Mouse (Mus musculus): ENCODE measurements around the gene Wdr1. TPM values are rescaled to one million over a fixed set of nuclear protein-coding genes. Genes with fewer than 3 reads are reported as not detected.

The Wdr1 gene
- polyA plus RNA-seq, 1 experiment from 2014 or later, result 407 TPM

GRCm38 (mm10) chr5:38493890-38494289 is 69.1 kb downstream of the Wdr1 start:
- Histone ChIP-seq H3K27ac (no peak overlapping the region), H3K4me3 (ENCODE audit: inconsistent target) (no peak overlapping the region), H3K79me2 (ENCODE audit: inconsistent target) (no peaks in the 10 kb centered on the region), H3K36me3 (ENCODE audit: inconsistent target) (no peaks in the 10 kb centered on the region)
- 69% methylated on average over 6 of the region's 6 CpGs for WGBS (ENCODE audit: missing documents)

GRCm38 (mm10) chr5:38491763-38492162 is 71.3 kb downstream of the Wdr1 start:
- H3K36me3 ChIP-seq (ENCODE audit: inconsistent target), result no peaks in the 10 kb centered on the region
- 95% methylated on average over 8 of the region's 8 CpGs for WGBS (ENCODE audit: missing documents)
- no peak overlapping the region for H3K4me3 ChIP-seq (ENCODE audit: inconsistent target)
- H3K27ac ChIP-seq, result no peak overlapping the region
- no peaks in the 10 kb centered on the region for H3K79me2 ChIP-seq (ENCODE audit: inconsistent target)

- WGBS (ENCODE audit: missing documents), result 90% methylated on average over 4 of the region's 4 CpGs
- Histone ChIP-seq H3K36me3 (ENCODE audit: inconsistent target) (no peaks in the 10 kb centered on the region), H3K27ac (no peak overlapping the region), H3K4me3 (ENCODE audit: inconsistent target) (no peak overlapping the region), H3K79me2 (ENCODE audit: inconsistent target) (no peaks in the 10 kb centered on the region)
These were observed 73.3 kb downstream of the Wdr1 start for GRCm38 (mm10) chr5:38489739-38490138.

- Histone ChIP-seq H3K36me3 (ENCODE audit: inconsistent target) (no peaks in the 10 kb centered on the region), H3K4me3 (ENCODE audit: inconsistent target) (no peak overlapping the region), H3K79me2 (ENCODE audit: inconsistent target) (no peaks in the 10 kb centered on the region), H3K27ac (no peak overlapping the region)
- WGBS (ENCODE audit: missing documents), result 85% methylated on average over 19 of the region's 20 CpGs
These were observed 74.1 kb downstream of the Wdr1 start for GRCm38 (mm10) chr5:38488673-38489615.

GRCm38 (mm10) chr5:38488026-38488425 is 75.0 kb downstream of the Wdr1 start:
- H3K27ac ChIP-seq, result no peak overlapping the region
- no peaks in the 10 kb centered on the region for H3K36me3 ChIP-seq (ENCODE audit: inconsistent target)
- no peaks in the 10 kb centered on the region for H3K79me2 ChIP-seq (ENCODE audit: inconsistent target)
- 84% methylated on average over 5 of the region's 6 CpGs for WGBS (ENCODE audit: missing documents)
- H3K4me3 ChIP-seq (ENCODE audit: inconsistent target), result no peak overlapping the region

GRCm38 (mm10) chr5:38487247-38487646 is 75.8 kb downstream of the Wdr1 start:
- Histone ChIP-seq H3K4me3 (ENCODE audit: inconsistent target) (no peak overlapping the region), H3K27ac (no peak overlapping the region), H3K79me2 (ENCODE audit: inconsistent target) (no peaks in the 10 kb centered on the region), H3K36me3 (ENCODE audit: inconsistent target) (no peaks in the 10 kb centered on the region)
- 90% methylated on average over 4 of the region's 4 CpGs for WGBS (ENCODE audit: missing documents)

GRCm38 (mm10) chr5:38485946-38486345 is 77.1 kb downstream of the Wdr1 start:
- Histone ChIP-seq H3K27ac (no peak overlapping the region), H3K36me3 (ENCODE audit: inconsistent target) (no peaks in the 10 kb centered on the region), H3K4me3 (ENCODE audit: inconsistent target) (no peak overlapping the region), H3K79me2 (ENCODE audit: inconsistent target) (no peaks in the 10 kb centered on the region)
- WGBS (ENCODE audit: missing documents), result 89% methylated on average over 4 of the region's 4 CpGs

GRCm38 (mm10) chr5:38483518-38484110 is 79.4 kb downstream of the Wdr1 start:
- Histone ChIP-seq H3K27ac (no peak overlapping the region), H3K4me3 (ENCODE audit: inconsistent target) (no peak overlapping the region), H3K79me2 (ENCODE audit: inconsistent target) (peaks cover 1% of the 10 kb centered on the region; the same call in 1 of the 2 replicates), H3K36me3 (ENCODE audit: inconsistent target) (no peaks in the 10 kb centered on the region)
- WGBS (ENCODE audit: missing documents), result 63% methylated on average over 7 of the region's 7 CpGs

- H3K79me2 ChIP-seq (ENCODE audit: inconsistent target), result peaks cover 13% of the 10 kb centered on the region
- 94% methylated on average over 10 of the region's 10 CpGs for WGBS (ENCODE audit: missing documents)
- H3K27ac ChIP-seq, result peak overlapping the region; percentile 84
- peaks cover 12% of the 10 kb centered on the region; the same call in 1 of the 2 replicates for H3K36me3 ChIP-seq (ENCODE audit: inconsistent target)
- no peak overlapping the region for H3K4me3 ChIP-seq (ENCODE audit: inconsistent target)
These were observed 82.0 kb downstream of the Wdr1 start for GRCm38 (mm10) chr5:38480822-38481707.

GRCm38 (mm10) chr5:38479908-38480725 is 82.9 kb downstream of the Wdr1 start:
- Histone ChIP-seq H3K79me2 (ENCODE audit: inconsistent target) (peaks cover 13% of the 10 kb centered on the region), H3K4me3 (ENCODE audit: inconsistent target) (peak overlapping the region; percentile 65), H3K36me3 (ENCODE audit: inconsistent target) (peaks cover 15% of the 10 kb centered on the region; the same call in 1 of the 2 replicates), H3K27ac (peak overlapping the region; percentile 84)
- 30% methylated on average over 20 of the region's 22 CpGs for WGBS (ENCODE audit: missing documents)

- Histone ChIP-seq H3K4me3 (ENCODE audit: inconsistent target) (peak overlapping the region; percentile 65), H3K27ac (peak overlapping the region; percentile 84), H3K36me3 (ENCODE audit: inconsistent target) (peaks cover 15% of the 10 kb centered on the region; the same call in 1 of the 2 replicates), H3K79me2 (ENCODE audit: inconsistent target) (peaks cover 13% of the 10 kb centered on the region)
These were observed 83.5 kb downstream of the Wdr1 start for GRCm38 (mm10) chr5:38479545-38479907.

- Histone ChIP-seq H3K36me3 (ENCODE audit: inconsistent target) (peaks cover 15% of the 10 kb centered on the region; the same call in 1 of the 2 replicates), H3K27ac (peak overlapping the region; percentile 84), H3K79me2 (ENCODE audit: inconsistent target) (peaks cover 13% of the 10 kb centered on the region), H3K4me3 (ENCODE audit: inconsistent target) (peak overlapping the region; percentile 65)
- WGBS (ENCODE audit: missing documents), result 18% methylated on average over 4 of the region's 4 CpGs
These were observed 84.0 kb downstream of the Wdr1 start for GRCm38 (mm10) chr5:38479027-38479426.

GRCm38 (mm10) chr5:38477731-38478445 is 85.1 kb downstream of the Wdr1 start:
- H3K4me3 ChIP-seq (ENCODE audit: inconsistent target), result no peak overlapping the region
- 95% methylated on average over 7 of the region's 7 CpGs for WGBS (ENCODE audit: missing documents)
- peaks cover 15% of the 10 kb centered on the region; the same call in 1 of the 2 replicates for H3K36me3 ChIP-seq (ENCODE audit: inconsistent target)
- peaks cover 13% of the 10 kb centered on the region for H3K79me2 ChIP-seq (ENCODE audit: inconsistent target)
- no peak overlapping the region for H3K27ac ChIP-seq

Measured in macrophage (primary cell).